Mouse (Mus musculus) brain, adult 2 months (tissue): ENCODE results near the gene Wfdc8.

Experiments
- DNase-seq: peaks from one replicate; pipeline ENCODE4 v3.0.0; 2011; ENCODE audit warnings: low read depth, low spot score

Gene Wfdc8

DNA sequence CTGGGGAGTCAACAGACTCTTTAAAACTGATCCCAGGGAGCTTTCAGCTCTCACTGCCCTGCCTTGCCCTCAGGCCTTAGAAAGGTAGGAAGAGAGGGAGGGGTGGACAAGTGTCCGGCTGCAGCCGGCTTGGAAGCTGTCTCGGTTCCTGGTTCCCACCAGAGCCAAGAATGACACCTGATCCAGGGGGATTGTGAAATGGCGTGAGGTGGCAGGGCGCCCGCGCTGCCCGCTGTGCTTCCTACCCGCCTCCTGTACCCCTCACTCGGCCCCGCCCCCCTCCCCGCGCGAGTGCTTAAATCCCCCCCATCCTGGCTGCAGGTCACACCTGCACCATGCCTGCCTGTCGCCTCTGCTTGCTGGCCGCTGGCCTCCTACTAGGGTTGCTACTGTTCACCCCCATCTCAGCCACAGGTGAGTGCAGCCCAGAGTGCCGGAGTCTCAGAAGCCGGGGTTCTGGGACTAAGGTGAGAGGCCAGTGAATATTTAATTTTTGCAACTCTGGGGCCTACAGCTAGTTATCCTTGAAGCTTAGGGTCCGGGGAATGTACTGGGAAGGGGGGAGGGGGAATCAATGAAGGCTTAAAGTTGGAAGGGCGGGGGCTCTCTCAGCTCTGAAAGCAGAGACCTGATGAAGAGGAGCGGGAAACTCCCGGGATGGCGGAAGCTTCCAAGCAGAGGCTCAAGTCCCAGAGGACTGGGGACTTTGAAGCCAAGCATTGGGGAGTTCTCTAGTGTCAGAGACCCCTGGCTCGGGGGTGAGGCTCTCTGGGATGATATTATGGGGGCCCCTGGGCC is 50.8 kb downstream of the Wfdc8 start, which contains the start of gene Wfdc2:
TSS of gene Wfdc2 (plus strand) at position 23 of the 798 bp plus-strand sequence.
- DNase-seq: no peak

DNA sequence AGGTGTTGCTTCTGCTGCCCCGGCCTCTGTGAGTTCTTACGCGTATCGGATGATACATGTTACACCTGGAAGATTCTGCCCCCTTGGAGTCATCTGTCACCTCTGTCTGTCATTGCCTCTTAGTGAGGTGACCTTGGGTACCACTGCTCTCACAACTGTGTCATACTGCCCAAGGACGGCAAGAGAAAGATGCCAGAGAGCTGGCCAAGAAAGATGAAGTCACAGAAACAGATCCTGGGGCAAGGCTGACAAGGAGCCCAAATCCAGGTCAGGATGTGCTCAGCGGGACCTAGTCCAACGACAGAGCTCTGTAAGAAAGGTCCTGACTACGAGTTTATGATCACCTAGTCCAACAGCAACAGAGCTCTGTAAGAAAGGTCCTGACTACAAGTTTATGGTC is 53.3 kb downstream of the Wfdc8 start:
- no peak for DNase-seq

DNA sequence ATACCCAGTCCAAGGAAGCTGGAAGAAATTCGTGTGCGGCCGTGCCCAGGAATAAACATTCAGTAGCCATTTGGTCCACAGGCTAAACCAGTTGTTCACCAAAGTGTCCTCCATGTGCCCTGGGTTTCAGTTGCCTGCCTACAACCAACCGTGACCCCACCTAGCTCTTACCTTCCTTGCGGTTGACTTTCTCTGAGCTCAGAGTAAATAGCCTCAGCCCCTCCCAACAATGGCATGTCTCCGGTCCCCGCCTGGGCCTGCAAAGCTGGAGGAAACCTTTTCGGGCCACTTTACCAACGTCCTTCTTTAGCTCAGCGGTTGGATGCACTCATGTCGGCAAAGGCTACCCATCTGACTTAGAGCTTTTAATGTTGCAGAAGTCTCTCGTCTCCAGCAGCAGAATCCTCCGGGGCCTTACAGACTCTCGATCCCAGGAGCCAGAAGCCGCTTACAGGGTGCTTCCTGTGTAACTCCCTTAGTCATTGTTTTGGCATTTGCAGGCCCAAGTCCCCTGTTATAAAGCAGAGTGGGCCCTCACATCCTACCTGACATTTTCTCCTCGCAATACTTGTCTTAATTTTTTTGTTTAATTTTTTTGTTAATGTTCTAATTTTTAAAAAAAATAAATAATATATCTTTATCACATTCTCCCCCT is 54.3 kb downstream of the Wfdc8 start:
- DNase-seq: no peak

DNA sequence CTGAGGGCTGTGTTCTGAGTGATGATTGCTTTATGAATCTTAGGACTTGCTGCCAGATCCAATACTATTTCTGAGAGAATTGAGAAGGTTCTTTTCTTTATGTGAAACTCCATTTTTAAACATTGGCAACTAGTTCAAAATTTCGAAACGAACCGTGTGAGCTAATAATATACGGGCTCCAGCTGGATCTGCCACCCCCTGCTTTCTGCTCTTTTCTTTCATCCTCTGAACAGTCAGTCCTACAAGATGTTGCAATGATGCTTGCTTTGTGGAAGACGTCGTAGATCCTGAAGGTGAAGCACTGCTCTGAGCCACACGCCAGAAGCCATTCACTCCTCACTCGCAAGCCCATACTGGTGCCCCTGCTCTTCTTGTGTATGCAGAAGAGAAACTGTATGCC is 55.0 kb downstream of the Wfdc8 start:
- peak; percentile 71 for DNase-seq

DNA sequence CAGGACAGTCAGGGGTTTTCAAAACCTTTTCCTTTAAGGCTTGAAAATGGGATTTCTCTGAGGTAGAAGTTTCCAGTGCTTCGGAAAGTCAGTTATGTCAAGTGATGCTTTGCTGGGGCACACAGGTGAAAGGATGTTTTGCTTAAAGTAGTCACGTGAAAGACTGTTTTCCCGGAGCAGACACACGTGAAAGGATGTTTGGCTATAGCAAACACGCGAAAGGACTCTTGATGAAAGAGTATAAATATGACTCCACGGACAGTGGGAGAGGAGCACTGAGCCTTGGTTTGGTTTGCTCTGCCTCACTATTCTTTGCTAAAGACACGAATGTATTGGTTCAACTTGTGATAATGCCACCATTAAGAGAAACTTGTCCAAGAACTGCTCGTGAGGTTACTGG is 61.9 kb downstream of the Wfdc8 start:
- DNase-seq: no peak

DNA sequence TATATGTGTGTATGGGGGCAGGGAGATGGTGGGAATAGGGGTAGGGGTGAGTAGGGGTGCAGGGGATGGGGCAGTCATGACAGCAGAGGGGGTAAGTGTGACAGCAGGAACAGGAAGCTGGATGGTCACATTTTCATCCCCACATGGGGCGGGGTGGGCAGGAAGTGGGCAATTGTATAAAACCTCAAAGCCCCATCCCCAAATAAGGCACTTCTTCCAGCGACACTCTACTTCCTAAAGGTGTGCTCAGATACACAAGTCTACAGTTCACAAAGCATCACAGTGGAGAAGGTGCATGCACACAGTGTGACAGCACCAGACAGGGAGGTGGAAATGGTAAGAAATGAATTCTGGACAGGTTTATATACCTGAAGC is 62.5 kb downstream of the Wfdc8 start:
- no peak for DNase-seq

DNA sequence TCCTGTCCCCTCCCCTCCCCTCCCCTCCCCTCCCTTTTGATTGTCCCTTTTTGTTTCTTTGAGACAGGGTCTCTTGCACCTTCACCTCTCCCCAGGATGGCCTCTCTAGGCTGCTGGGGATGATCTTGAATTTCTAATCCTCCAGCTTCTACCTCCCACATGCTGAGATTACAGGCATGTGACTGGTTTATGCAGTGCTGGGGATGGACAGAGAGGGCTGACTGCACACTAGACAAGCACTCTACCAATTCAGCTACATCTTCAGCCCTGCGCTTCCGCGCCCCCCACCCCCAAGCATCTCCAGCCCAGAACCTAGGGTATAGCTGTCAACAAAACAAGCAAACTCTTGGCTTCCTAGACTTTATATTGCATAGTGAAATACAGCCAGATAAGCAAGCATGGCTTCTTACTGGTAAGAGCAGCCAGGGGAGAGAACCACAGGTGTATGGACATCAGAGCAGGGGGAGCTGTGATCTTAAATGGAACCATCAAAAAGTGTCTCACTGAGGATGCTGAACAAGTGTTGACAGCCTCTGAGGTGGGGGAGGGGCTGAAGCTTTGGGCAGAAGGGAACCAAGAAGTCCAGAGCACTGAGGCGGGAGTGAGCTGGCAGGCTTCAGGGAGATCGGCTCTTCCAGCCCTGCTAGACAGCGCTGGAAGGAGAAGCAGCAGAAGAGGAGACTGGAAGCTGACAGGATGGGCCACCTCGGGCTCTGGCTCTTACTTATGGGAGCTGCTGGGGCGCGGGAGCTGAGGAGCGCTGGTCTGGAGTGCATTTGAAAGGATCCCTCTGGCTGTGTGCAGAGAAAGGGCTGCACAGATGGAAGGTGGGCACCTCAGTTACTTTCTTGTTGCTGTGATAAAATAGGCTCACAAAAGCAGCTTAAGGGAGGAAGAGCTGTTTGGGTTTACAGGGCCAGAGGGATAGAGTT is 63.2 kb downstream of the Wfdc8 start:
- peak; percentile 72 for DNase-seq

DNA sequence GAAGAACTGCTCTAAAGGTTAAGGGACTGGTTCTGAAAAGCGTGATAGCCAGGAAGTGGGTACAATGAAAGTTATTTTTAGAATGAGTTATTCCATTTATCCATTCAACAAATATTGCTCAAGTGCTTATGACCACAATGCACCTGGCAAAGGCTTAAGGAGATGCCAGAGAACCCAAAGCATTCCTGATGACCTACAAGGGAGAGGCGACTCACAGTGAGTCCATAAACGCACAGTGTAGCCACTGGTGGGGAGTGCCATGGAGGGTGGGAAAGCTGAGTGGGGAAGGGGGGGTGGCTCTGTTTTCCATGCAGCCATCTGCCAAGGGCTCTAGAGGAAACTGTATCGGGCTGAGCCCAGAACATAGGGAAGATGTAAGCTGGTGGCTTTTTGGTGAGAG is 64.1 kb downstream of the Wfdc8 start:
- no peak for DNase-seq
